Mouse (Mus musculus) liver, adult 2 months (tissue): ENCODE results near the gene Zfp979. TPM values are rescaled to one million over a fixed set of nuclear protein-coding genes. Genes with fewer than 3 reads are reported as not detected.
"Not testable (repeated sequence)": the region's sequence is repeated elsewhere in the genome, so short reads cannot be mapped to it uniquely, and the experiment has no call there.

Experiments used
- DNase-seq: peaks from one replicate; pipeline ENCODE4 v3.0.0-alpha.2; 2011; ENCODE audit warnings: low read depth, low spot score; ENCODE audit errors: extremely low read depth
- H3K27ac ChIP-seq: fragments of 200-500 bp; replicated peaks from 2 replicates; pipeline ENCODE4 v1.5.1; 2012; ENCODE audit warnings: low read depth, mild to moderate bottlenecking, control low read depth, inconsistent platforms, low read length; ENCODE audit not compliant: insufficient read depth
- H3K27me3 ChIP-seq: fragments of 200-500 bp; 2 replicates; pipeline ENCODE4 v1.6.1; 2012; ENCODE audit warnings: mild to moderate bottlenecking, moderate library complexity, low read length, inconsistent platforms; ENCODE audit not compliant: control insufficient read depth, insufficient read depth
- H3K36me3 ChIP-seq: fragments of 200-500 bp; 2 replicates; pipeline ENCODE4 v1.6.1; 2012; ENCODE audit warnings: low read length, inconsistent platforms; ENCODE audit not compliant: control insufficient read depth, insufficient read depth
- H3K4me1 ChIP-seq: fragments of 200-500 bp; 2 replicates; pipeline ENCODE4 v1.6.1; 2011; ENCODE audit warnings: low read length; ENCODE audit not compliant: control insufficient read depth, insufficient read depth
- H3K4me3 ChIP-seq: fragments of 200-500 bp; 2 replicates; pipeline ENCODE4 v1.5.1; 2011; ENCODE audit warnings: low read depth, mild to moderate bottlenecking, control low read depth, low read length, moderate library complexity; ENCODE audit not compliant: insufficient read depth
- H3K79me2 ChIP-seq: fragments of 200-500 bp; 2 replicates; pipeline ENCODE4 v1.6.1; 2012; ENCODE audit warnings: inconsistent platforms, mild to moderate bottlenecking, low read length, moderate library complexity; ENCODE audit not compliant: control insufficient read depth, insufficient read depth
- H3K9ac ChIP-seq: fragments of 200-500 bp; 2 replicates; pipeline ENCODE4 v1.6.1; 2012; ENCODE audit warnings: low read depth, mild to moderate bottlenecking, control low read depth, inconsistent platforms, low read length
- CTCF ChIP-seq: fragments of 200-500 bp; IDR thresholded peaks from 2 replicates; pipeline ENCODE4 v1.5.1; 2011; ENCODE audit warnings: low read depth, low read length, control low read depth
- POLR2A ChIP-seq: fragments of 200-500 bp; IDR thresholded peaks from 2 replicates; pipeline ENCODE4 v1.6.1; 2011; ENCODE audit warnings: low read length, control low read depth; ENCODE audit not compliant: insufficient read depth; ENCODE audit errors: extremely low read depth
- WGBS: fragments of 180-500 bp; shearing (Covaris S2); methylation state at CpG from one replicate; pipeline ENCODE4 v1.1.7; 2018; 5-methylcytosine and 5-hydroxymethylcytosine counted together
- polyA plus RNA-seq: library from polyadenylated mRNA; depleted of rRNA; stranded (reverse); fragments of >200 nt; gene quantifications from 2 replicates; pipeline ENCODE4 v1.2.3, GENCODE M21; 2012; rRNA removed
- total RNA-seq: library from RNA; depleted of rRNA; stranded (reverse); fragments of >200 nt; gene quantifications from 2 replicates; pipeline ENCODE4 v1.2.3, GENCODE M21; 2014; rRNA removed

Gene Zfp979
- total RNA-seq (0.09 and 0.13 TPM in 2 replicates), polyA plus RNA-seq (not detected in 2 replicates)

- not testable (repeated sequence) for H3K36me3 ChIP-seq, H3K79me2 ChIP-seq, H3K27ac ChIP-seq, H3K9ac ChIP-seq, H3K4me1 ChIP-seq, DNase-seq, H3K27me3 ChIP-seq, H3K4me3 ChIP-seq
- WGBS = no CpG with 5 or more reads among the region's 6 CpGs
Measured at GRCm38 (mm10) chr4:147642413-147642812, at the start of gene Zfp979. Gene Zfp979 (minus strand): TSS chr4:147642513.

GRCm38 (mm10) chr4:147655245-147655644 is 12.9 kb upstream of the Zfp979 start:
- H3K9ac ChIP-seq, H3K4me3 ChIP-seq, DNase-seq, H3K36me3 ChIP-seq, H3K79me2 ChIP-seq, H3K27me3 ChIP-seq, H3K27ac ChIP-seq, H3K4me1 ChIP-seq: not testable (repeated sequence)
- 88% methylated on average over 5 of the region's 5 CpGs for WGBS

DNA sequence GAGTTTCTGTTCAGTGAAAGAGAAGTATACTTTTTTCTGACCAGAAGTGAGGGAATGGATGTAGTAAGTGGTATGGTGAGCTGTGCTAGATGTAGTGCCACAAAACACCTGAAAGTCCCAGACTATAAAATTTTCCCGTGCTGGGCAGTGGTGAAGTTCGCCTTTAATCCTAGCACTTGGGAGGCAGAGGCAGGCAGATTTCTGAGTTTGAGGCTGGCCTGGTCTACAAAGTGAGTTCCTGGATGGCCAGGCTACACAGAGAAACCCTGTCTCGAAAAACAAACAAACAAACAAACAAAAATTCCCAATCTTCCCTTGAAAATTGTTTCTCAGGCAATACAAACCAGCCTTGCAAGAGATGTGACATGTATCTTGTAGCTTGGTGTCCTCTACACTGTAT is 5.1 kb upstream of the Zfp979 start:
- not testable (repeated sequence) for H3K9ac ChIP-seq, H3K4me1 ChIP-seq, H3K27me3 ChIP-seq, H3K36me3 ChIP-seq, DNase-seq, H3K27ac ChIP-seq, H3K79me2 ChIP-seq, H3K4me3 ChIP-seq
- no CpG with 5 or more reads among the region's 3 CpGs for WGBS

- H3K79me2 ChIP-seq, H3K27me3 ChIP-seq, H3K9ac ChIP-seq, DNase-seq, H3K36me3 ChIP-seq, H3K4me1 ChIP-seq, H3K27ac ChIP-seq, H3K4me3 ChIP-seq: not testable (repeated sequence)
- 44% methylated on average over 2 of the region's 3 CpGs for WGBS
Measured at GRCm38 (mm10) chr4:147641932-147642331, 381 bp downstream of the Zfp979 start.

GRCm38 (mm10) chr4:147633818-147634262 is 8.5 kb downstream of the Zfp979 start:
- no CpG with 5 or more reads among the region's 2 CpGs for WGBS
- not testable (repeated sequence) for H3K79me2 ChIP-seq, H3K4me3 ChIP-seq, H3K27ac ChIP-seq, H3K9ac ChIP-seq, DNase-seq, H3K27me3 ChIP-seq, H3K36me3 ChIP-seq, H3K4me1 ChIP-seq

- not testable (repeated sequence) for H3K9ac ChIP-seq, H3K4me3 ChIP-seq, H3K36me3 ChIP-seq, H3K79me2 ChIP-seq, H3K27ac ChIP-seq, H3K27me3 ChIP-seq, DNase-seq, H3K4me1 ChIP-seq
- WGBS = 82% methylated on average over 6 of the region's 6 CpGs
Measured at GRCm38 (mm10) chr4:147606511-147606910, 35.8 kb downstream of the Zfp979 start.

DNA sequence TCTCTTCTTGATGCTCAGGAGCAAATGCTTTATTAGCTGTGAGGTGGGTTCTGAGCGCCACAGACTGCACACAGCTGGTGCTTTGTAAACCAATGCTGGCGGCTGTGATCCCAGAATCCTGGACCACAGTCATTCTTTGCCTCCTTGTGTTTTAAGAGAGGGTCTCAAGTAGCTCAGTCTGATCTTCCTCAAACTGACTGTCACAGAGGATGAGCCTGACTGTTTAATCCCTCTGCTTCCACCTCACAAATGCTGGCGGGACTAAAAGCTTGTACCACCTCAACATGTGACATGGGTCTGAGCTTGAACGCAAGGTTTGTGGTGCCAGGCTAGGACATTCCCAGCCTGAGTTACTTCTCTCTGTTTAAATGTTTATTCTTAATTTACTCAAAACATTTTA is 36.8 kb downstream of the Zfp979 start:
- TF ChIP-seq POLR2A = no peak
- TF ChIP-seq CTCF = no peak
- Histone ChIP-seq H3K27ac (no peak overlapping the region), H3K4me1 (no peaks in the 10 kb centered on the region), H3K27me3 (no peaks in the 10 kb centered on the region), H3K36me3 (no peaks in the 10 kb centered on the region), H3K4me3 (no peak overlapping the region), H3K79me2 (no peaks in the 10 kb centered on the region), H3K9ac (no peak overlapping the region)
- DNase-seq = no peak
- whole genome bisulfite sequencing = 74% methylated on average over 4 of the region's 4 CpGs
